Mouse (Mus musculus): ENCODE results near the gene A130010J15Rik.
A peak's percentile ranks its signal among the peaks of the same experiment; 100 is the strongest.

A130010J15Rik gene

DNA sequence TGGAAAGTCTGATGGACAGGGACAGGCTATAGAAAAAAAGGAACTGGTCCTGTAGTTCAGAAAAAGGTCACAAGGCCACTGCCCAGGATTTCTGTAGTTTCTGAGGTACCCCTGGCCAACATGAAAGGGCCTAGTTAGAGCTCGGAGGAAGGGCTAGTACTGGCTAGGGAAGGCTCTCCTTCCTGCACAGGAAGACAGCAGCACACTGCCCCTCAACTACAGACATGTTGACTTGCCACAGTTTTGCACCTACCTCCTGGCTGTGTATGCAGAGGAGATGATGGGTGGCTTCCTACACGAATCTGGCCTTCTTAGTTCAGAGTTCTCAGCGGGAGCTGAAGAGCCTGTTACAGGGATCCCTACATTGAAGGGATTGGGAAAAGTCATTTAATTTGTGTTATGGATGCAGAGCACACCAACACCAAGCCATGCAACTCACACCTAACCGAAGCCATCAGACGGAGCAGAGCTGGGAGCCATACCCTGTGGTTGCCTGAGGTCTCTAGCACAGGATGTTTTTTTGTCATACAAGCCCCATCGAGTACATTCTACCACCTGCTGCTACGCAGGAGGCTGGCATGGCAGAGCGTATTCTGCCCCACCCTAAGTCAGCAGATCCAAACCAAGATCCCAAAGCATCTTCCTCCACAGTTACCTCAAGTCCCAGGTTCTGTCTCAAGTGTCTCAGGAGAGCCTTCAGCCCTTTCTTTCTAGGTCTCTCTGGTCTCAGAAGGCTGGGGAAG, 33.0 kb downstream of the A130010J15Rik start:
- DNase-seq (ENCODE audit: low read depth): no peak

DNA sequence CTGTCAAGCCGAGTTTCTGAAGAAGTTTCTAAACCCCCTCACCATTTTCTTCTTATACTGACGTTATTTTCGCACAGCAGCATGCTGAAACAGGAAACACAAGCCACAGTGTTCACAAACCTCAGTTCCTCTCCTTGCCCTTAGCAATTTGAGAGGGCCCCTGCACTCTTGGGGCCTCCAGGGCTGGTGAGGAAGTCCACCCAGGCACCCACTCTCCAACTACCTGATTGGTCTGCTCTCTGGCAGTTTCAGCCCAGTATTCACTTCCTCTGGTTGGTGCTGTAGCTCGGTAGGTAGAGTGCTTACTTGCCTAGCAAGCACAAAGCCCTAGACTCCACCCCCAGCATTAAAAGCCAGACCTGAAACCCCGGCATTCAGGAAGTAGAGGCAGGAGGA, 33.5 kb downstream of the A130010J15Rik start, which contains the start of gene Traf3ip3:
TSS of gene Traf3ip3 (minus strand) at position 321 of the 396 bp plus-strand sequence.
- peak; percentile 91 for DNase-seq (ENCODE audit: low read depth)

DNA sequence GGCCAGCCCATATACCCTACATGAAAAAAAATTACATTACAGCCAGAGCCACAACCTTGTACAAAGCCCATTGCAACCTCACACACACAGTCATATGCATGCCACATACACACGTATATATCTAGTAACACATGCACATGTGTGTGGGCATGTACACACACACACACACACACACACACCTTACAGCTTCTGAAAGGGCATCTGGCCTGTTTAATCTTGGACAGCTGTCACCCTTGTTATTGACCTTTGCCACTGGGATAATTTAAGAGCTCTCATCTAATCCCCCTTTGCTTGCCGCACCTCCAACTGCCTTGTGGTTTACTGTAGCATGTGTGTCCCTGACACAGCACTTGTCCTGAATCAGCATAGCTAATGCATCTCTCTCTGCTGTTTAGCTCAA, 36.0 kb downstream of the A130010J15Rik start:
- no peak for DNase-seq (ENCODE audit: low read depth)

DNA sequence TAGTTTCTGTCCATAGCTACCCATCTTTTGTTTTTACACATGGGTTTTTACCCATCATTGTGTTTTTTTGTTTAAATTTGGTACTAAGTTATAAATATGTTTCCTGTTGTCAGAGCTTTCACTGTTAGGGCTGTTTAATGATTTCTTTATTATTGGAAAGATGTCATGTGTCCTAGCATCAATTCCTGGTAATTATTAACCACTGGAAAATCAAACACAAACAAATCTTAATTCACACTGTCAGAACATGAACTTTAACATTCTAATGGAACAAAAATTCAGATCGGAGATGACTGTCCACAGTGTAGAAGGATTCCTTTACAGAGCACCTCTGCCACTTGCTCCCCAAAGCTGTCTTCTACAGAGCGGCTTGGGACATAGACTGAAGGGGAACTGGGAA, 37.6 kb downstream of the A130010J15Rik start:
- no peak for DNase-seq (ENCODE audit: low read depth)

DNA sequence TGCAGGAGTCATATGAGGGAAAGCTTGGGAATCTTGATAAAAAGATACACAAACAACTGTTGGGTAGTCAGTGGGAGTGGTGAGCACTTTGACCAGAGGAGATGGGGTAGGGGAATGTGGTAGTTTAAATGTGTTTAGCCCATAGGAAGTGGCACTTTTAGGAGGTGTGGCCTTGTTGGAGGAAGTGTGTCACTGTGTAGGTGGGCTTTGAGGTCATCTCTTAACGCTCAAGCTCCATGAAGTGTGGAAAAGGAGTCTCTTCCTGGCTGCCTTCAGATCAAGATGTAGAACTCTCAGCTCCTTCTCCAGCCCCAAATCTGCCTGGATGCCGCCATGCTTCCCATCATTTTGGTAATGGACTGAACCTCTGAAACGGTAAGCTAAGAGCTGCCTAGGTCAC, 39.7 kb downstream of the A130010J15Rik start, which contains the start of gene Lamb3:
TSS of gene Lamb3 (plus strand) at position 197 of the 400 bp plus-strand sequence.
- DNase-seq (ENCODE audit: low read depth): peak; percentile 50

DNA sequence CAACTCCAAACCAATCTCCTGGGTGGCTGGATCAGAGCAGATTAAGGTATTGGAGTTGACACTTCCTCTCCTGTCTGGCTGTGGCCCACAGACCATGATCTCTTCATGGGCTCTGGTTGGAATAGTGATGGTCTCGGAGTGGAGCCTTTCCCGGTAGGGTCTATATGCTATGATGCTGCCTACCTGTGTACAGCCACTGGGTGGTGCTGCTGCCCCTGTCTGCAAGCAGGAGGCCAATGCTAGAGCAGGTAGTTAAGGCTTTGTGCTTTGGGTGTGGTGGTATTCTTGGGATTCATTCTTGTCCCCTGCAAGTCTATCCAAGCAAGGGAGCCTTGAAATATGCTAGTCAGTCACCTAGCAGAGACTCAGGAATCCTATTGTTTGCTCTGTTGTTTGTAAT, 40.3 kb downstream of the A130010J15Rik start:
- DNase-seq (ENCODE audit: low read depth): peak; percentile 80

DNA sequence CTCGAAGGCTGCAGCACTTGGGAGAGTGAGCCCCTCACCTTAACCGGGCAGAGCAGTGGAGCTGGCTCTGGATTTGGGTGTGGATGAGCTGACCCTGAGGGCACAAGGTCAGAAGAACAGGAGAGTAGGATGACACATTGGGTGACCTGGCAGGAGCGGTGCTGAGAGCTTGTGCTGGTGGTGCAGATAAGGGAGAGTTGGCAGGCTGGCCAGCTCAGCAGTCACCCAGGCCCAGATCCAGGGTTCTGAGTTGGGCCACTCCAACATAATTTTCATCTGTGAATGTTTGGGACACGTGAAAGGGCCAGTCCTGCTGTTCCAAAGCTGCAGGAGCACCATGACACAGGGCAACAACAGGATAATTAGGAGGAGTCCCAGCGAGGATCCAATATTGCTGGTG, 43.5 kb downstream of the A130010J15Rik start:
- DNase-seq (ENCODE audit: low read depth): no peak

DNA sequence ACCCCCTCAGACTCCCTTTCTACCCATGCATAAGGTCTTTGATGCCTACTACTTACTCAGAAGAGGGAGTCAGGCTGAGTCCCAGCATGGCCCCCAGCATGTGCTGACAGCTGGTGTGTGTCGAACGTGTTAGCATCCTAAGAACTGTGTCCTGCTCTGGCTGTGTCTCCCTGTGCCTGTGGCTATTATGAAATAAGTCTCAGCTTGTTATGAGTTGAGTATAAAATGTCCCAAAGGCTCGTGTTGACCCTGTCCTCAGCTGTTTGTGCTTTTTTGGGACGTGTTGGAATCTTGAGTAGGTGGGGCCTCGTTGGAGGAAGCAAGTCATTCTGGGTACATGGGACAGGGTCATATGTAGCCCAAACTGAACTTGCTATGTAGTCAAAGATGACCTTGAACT, 46.2 kb downstream of the A130010J15Rik start:
- no peak for DNase-seq (ENCODE audit: low read depth)

DNA sequence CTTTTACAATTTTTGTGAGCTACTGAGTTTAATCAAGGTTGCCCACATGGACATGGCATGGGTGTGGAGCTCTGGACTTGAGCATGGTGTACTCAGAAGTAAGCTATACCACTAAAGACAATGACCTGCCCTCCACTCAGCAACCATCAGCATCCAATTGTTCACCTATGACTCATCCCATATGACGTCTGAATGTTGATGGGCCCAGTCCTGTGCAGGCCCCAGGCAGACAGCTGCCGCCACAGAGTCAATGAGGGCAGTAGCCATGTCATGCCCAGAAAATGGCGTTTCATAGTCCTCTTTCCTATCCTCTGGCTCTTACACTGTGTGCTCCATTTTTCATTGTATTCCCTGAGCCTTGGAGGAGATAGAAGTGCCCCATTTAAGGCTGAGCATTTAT, 48.2 kb downstream of the A130010J15Rik start:
- no peak for DNase-seq (ENCODE audit: low read depth)

DNA sequence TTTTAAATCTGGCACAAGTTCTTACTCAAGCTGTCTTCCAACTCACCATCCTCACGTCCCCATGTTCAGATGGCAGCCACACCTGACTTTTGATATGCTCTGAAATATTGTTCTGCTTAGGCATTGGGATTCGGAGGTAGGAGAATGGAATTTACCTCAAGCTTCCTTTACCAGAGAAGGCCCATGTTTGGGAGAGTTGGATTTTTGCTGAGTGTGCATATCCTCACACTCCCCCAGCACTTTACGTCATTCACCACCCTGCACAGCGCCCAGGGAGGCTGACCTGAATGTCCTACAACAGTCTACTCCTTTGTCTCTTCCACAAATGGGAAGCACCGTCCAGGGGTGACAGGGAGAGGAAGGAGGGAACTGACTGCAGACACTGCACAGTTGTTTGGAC, 52.6 kb downstream of the A130010J15Rik start:
- DNase-seq (ENCODE audit: low read depth): no peak

DNA sequence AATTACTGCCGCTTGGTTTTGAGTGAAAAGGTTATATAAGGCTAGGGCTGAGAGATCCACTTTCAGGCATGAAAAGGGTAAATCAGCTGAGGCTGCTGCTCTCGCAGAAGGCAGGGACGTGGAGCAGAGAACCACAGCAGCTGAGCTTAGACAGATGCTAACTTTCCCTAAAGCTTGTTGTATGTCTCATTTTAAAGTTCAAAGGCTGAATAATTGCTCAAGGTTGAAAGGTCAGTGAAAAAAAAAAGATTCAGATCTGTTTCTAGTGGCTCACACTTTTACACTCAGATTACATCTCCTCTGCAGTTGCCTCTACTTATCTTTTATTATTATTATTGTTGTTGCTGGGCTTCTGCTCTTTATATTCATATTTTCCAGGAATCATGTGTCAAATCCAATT, 57.7 kb downstream of the A130010J15Rik start:
- no peak for DNase-seq (ENCODE audit: low read depth)

DNA sequence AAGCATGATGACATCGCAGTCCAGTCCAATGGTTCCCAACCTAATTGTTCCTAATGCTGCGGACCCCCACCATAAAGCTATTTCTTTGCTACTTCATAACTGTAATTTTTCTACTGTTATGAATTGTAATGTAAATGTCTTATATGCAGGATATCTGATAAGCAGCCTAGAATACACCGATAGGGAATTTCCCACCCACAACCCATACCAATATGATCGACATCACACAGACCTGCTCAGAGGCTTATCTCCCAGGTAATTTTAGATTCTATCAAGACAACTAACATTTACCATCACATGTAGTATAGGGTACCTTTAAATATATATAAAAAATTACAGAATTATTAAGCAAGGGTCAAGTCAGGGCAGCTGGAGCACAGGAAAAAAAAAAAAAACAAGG, 58.3 kb downstream of the A130010J15Rik start:
- no peak for DNase-seq (ENCODE audit: low read depth)

DNA sequence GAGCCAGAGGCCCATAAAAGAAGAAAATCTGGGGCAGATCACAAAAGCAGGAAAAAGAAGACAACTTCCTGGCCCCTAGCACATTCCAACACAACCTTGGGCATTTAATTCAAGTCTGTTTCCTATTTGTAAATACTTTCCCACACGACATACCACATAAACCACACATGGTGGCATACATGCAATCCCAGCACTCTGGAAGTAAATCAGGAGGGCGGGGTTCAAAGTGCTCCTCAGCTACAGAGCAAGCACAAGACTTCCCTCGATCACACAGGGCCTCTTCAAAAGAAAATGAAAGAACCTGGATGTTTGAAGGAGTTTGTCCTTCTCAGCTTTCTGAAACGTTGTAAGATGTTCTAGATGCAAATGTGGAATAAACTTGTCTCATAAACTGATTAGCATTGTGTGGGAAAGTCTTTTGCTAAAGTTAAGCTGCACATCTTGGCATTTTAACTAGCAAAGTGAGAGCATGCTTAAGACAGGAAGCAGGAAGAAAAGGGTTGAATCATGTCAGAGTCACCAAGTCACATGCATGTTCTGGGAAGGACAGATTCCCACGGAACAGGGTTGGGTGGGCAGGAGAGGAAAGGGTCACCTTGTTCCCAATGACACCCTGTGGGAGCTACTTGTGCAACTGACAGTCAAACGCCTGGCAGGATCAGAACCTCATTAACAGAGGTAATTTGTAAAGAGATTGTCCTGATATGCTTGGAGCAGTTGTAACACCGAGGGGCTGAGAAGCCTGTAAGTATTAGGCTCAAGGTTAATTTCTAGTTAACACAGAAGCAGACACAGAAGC, 59.1 kb downstream of the A130010J15Rik start:
- no peak for DNase-seq (ENCODE audit: low read depth)
